Mouse (Mus musculus) layer of hippocampus, adult 6 months (tissue): Measurements from ENCODE around the gene Cope. TPM values are rescaled to one million over a fixed set of nuclear protein-coding genes. Genes with fewer than 3 reads are reported as not detected.

Experiments
- long read RNA-seq, 2 experiments: library from polyadenylated mRNA; unstranded; transcript quantifications; one replicate each; pipeline ENCODE4 v2.0.0; 2019 to 2020
- polyA plus RNA-seq: library from polyadenylated mRNA; unstranded; fragments of <200 nt; fragmentation: Nextera tagmentation; gene quantifications from 2 replicates; pipeline ENCODE4 v1.2.3, GENCODE M21; 2021

Gene Cope
- 343 and 361 TPM in 2 replicates for polyA plus RNA-seq
- long read RNA-seq, experiment 1, transcript Cope-201 (10 exons, 1,300 nt), result major isoform, 317 of 356 reads
- long read RNA-seq, experiment 1, partial matches to known transcripts, result 5 of 356 reads
- long read RNA-seq, experiment 1, other reads (novel, unspliced or antisense), result 34 of 356 reads
- long read RNA-seq, experiment 2, transcript Cope-204 (8 exons, 2,753 nt), result minor isoform, 28 of 369 reads
- long read RNA-seq, experiment 2, transcript Cope-201 (10 exons, 1,300 nt), result major isoform, 271 of 369 reads
- long read RNA-seq, experiment 2, partial matches to known transcripts, result 12 of 369 reads
- long read RNA-seq, experiment 2, other reads (novel, unspliced or antisense), result 55 of 369 reads

DNA sequence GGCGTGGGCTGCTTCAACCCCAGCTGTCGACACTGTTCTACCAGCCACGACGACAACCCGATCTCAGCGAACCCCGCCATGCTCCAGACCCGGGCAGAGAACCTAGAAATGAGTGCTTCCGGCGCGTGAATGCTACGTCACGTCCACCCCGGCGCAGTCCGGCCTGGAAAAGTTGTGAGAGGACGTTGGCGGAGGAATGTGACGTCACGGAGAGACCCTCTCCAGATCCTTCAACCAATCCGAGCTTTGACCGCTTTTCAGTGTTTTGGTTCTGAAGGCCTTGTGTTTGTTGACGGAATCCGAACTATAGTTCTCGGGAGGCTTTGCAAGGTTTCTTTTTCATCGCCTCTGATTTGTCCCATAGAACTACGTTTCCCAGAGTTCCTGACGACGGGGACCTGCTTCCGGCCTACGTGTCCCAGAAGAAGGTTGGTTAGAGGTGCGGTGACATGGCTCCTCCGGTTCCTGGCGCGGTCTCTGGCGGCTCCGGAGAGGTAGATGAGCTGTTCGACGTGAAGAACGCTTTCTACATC, at the start of gene Cope, which contains the start of gene Ddx49:
Gene Cope (plus strand): TSS at position 161 of the 533 bp plus-strand sequence.
Gene Ddx49 (minus strand): TSS at position 132 of the 533 bp plus-strand sequence.

DNA sequence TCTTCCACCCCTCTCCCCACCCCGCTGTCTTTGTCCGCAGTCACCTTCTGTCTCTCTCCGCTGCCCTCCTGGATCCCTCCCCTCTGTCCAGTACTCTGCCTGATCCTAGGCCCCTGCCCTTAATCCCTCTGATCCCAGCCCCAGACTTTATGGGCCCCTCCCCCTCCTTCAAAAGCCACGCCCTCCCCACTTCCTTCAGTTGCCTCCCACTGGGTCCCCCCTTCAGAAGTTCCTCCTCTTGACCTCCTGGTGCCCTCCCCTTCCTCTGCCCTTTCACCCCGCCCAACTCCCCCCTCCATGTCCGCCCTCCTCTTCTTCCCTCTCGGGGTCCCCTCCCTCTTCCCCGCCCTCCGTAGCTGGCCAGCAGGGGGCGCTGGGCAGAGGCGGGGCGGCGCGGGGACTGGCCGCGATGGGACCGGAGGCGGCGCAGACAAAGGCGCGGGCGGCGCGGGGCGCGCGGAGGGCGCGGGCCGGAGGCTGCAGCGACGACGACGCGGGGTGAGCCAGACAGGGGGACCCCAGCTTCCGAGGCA, 19.6 kb upstream of the Cope start, which contains the start of gene Homer3:
Gene Homer3 (plus strand): TSS at position 225 of the 533 bp plus-strand sequence.

DNA sequence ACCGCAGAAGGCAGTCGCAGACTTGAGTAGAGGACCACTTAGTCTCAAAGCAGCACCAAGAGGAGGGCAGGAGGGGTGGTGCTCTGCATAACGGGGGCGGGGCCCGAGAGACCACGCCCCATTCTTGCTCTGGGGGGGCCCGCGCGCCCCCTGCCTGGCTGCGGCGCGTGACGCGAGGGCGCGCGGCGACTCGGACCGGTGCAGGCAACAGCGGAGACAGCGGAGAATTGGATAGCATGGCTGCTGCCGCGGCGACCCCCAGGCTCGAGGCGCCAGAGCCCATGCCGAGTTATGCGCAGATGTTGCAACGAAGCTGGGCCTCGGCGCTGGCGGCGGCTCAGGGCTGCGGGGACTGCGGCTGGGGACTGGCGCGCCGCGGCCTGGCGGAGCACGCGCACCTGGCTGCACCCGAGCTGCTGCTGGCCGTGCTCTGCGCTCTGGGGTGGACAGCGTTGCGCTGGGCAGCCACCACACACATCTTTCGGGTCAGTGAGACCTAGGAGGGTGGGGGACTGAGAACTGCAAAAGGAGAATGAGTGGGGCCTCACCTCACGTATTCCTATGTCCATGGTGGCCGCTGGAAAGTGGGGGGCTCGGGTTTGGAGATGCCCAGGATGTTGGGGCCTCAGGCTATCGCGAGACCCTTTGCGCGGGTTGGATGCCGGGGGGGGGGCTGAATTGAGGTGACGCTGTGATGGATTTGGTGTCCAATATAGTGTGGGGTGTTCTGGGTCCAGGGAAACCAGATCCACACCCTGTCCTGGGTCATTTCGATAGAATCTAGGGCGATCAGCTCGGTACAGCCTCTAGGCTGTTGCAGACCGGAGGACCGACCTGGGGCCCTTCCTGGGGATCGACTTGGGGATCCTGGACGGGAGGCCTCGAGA, 13.5 kb downstream of the Cope start, which contains the start of gene Cers1:
Gene Cers1 (plus strand): TSS at position 152 of the 887 bp plus-strand sequence.

DNA sequence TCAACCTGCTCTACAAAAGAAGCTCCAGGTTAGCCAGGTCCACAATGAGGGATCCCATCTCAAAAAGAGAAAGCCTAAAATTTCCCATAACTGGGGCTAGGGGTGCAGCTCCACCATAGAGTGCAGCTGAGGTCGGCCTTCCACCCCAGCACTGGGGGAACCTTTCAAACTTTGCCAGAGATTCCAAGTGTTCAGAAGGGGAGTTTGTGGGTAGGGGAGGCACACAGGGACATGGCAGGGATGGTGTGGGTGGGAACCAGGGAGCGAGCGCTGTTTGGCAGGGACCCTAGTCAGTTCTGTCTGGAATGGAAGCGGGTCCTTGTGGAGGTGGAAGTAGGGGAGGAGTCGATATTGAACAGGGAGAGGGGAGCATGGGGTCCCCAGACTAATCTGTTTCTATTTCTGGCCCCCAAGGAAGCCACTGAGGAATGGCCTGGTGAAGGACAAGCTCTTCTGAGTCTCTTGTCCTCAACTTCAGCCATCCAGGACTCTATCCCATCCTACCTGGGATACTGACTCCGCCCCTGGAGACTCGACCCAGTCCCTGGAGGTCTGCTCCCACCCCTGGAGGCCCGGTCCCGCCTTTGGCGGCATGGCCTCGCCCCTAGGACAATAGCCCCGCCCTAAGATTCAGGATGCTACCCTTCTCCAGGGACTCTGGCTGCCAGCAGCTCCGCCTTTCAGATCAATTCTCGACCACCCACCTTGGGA, 27.0 kb downstream of the Cope start, which contains the start of gene Gdf1:
Gene Gdf1 (plus strand): TSS at position 694 of the 711 bp plus-strand sequence.

DNA sequence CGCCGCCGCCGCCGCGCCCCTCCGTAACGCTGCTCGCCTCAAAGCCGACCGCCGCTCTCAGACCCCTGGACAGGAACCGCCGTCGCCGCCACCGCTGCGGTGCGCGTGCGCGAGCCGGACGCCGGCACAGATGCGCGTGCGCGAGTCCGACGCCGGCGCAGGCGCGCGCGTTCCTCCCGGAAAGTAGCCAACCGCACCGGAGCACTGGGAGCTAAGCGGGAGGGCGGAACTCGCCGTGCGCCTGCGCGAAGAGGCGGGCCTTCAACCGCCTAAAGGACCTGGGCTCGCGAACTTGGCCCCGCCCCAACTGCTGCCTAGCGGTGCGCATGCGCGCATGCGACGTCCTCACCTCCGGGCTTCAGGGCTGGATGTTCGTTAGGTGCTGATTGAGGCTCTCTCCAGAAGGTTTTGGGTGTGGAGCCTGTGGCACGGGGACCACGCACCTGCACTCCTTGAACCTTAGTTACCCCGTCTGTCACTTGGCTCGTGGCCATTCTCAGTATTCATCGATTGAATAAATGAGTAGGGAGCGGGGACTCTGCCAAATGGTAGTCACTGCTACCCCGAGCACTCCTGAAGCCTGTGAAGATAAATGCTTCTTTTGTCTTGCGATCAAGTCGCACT, 51.0 kb downstream of the Cope start, which contains the start of gene Upf1:
Gene Upf1 (minus strand): TSS at position 85 of the 624 bp plus-strand sequence.

Other genes starting within 250 kb of the Cope start
- gene Tm6sf2, start 229.6 kb upstream of the Cope start, polyA plus RNA-seq, result 0.40 and 0.64 TPM in 2 replicates
- gene Hapln4, start 219.1 kb upstream of the Cope start, polyA plus RNA-seq, result 51.3 and 58.1 TPM in 2 replicates
- 121 and 139 TPM in 2 replicates for gene Ncan, start 181.6 kb upstream of the Cope start, polyA plus RNA-seq
- 40.4 and 41.6 TPM in 2 replicates for gene Nr2c2ap, start 171.2 kb upstream of the Cope start, polyA plus RNA-seq
- 13.6 and 15.3 TPM in 2 replicates for gene Rfxank, start 163.4 kb upstream of the Cope start, polyA plus RNA-seq
- 101 and 107 TPM in 2 replicates for gene Borcs8, start 163.0 kb upstream of the Cope start, polyA plus RNA-seq
- 0.30 and 0.31 TPM in 2 replicates for gene Mef2b, start 162.8 kb upstream of the Cope start, polyA plus RNA-seq
- 27.1 and 27.6 TPM in 2 replicates for gene Tmem161a, start 130.2 kb upstream of the Cope start, polyA plus RNA-seq
- 11.8 and 13.3 TPM in 2 replicates for gene Slc25a42, start 90.2 kb upstream of the Cope start, polyA plus RNA-seq
- gene Sugp2, start 68.3 kb upstream of the Cope start, polyA plus RNA-seq, result 28.9 and 29.7 TPM in 2 replicates
- 32.8 and 33.6 TPM in 2 replicates for gene Armc6, start 68.1 kb upstream of the Cope start, polyA plus RNA-seq
- gene Homer3, start 19.7 kb upstream of the Cope start, polyA plus RNA-seq, result 20.5 and 21.9 TPM in 2 replicates
- 20.1 and 21.0 TPM in 2 replicates for gene Ddx49, start within 50 bp of the Cope start, polyA plus RNA-seq
- gene Cers1, start 13.3 kb downstream of the Cope start, polyA plus RNA-seq, result 110 and 121 TPM in 2 replicates
- gene Gdf1, start 27.3 kb downstream of the Cope start, polyA plus RNA-seq, result 10.7 and 14.1 TPM in 2 replicates
- gene Upf1, start 50.8 kb downstream of the Cope start, polyA plus RNA-seq, result 3.2 and 4.4 TPM in 2 replicates
- 0.44 TPM in 1 of 2 replicates, not detected in the other for gene Comp, start 71.0 kb downstream of the Cope start, polyA plus RNA-seq
- 113 and 155 TPM in 2 replicates for gene Crtc1, start 137.1 kb downstream of the Cope start, polyA plus RNA-seq
- 38.9 and 40.2 TPM in 2 replicates for gene Klhl26, start 174.4 kb downstream of the Cope start, polyA plus RNA-seq
- gene Tmem59l, start 184.8 kb downstream of the Cope start, polyA plus RNA-seq, result 591 and 736 TPM in 2 replicates
- 9.9 and 12.1 TPM in 2 replicates for gene Crlf1, start 190.6 kb downstream of the Cope start, polyA plus RNA-seq
- gene Rex1bd, start 204.2 kb downstream of the Cope start, polyA plus RNA-seq, result 265 and 282 TPM in 2 replicates
- 5,013 and 5,525 TPM in 2 replicates for gene Uba52, start 208.3 kb downstream of the Cope start, polyA plus RNA-seq
- 325 and 337 TPM in 2 replicates for gene Fkbp8, start 225.2 kb downstream of the Cope start, polyA plus RNA-seq
- gene Kxd1, start 225.4 kb downstream of the Cope start, polyA plus RNA-seq, result 62.6 and 69.8 TPM in 2 replicates
- 5.2 and 5.7 TPM in 2 replicates for gene Ell, start 236.9 kb downstream of the Cope start, polyA plus RNA-seq